Mouse (Mus musculus) left cerebral cortex, postnatal 4 days (tissue): ENCODE measurements around the gene Mat2a. TPM values are rescaled to one million over a fixed set of nuclear protein-coding genes. Genes with fewer than 3 reads are reported as not detected.
"Not testable (repeated sequence)": the region's sequence is repeated elsewhere in the genome, so short reads cannot be mapped to it uniquely, and the experiment has no call there.

Experiments used
- DNase-seq: peaks from one replicate; pipeline ENCODE4 v3.0.0-alpha.2; 2022
- intact Hi-C: fragments of 180-260 bp; cut with DNase I; formaldehyde crosslinking; loops from one replicate; pipeline ENCODE4 v1.15.1; 2025
- total RNA-seq, 2 experiments: library from RNA; stranded (reverse); gene quantifications; 2 replicates each; pipeline ENCODE4 v1.2.3; 2021

The Mat2a gene
- total RNA-seq = 100 to 1,000 TPM; 184 to 193 TPM

- intact Hi-C loops = loop anchor here (5.0 kb wide), 1 partner anchor 78 kb away; no protein-coding TSS in a partner anchor
- DNase-seq = peak; percentile 96
Measured at GRCm38 (mm10) chr6:72439355-72440185, at the start of gene Mat2a. Mat2a (minus strand) TSS chr6:72439558.

- intact Hi-C loops = no loop called here
Measured at GRCm38 (mm10) chr6:72488850-72489249, 49.5 kb upstream of the Mat2a start.

GRCm38 (mm10) chr6:72487282-72487681 lies 47.9 kb upstream of the Mat2a start:
- DNase-seq = no peak

More at GRCm38 (mm10) chr6:72488850-72489249, 49.5 kb upstream of the Mat2a start:
- no peak for DNase-seq

GRCm38 (mm10) chr6:72486307-72486706 lies 46.9 kb upstream of the Mat2a start:
- intact Hi-C loops = no loop called here
- no peak for DNase-seq

More at GRCm38 (mm10) chr6:72487282-72487681, 47.9 kb upstream of the Mat2a start:
- intact Hi-C loops = no loop called here

GRCm38 (mm10) chr6:72484887-72485286 lies 45.5 kb upstream of the Mat2a start:
- intact Hi-C loops = no loop called here
- DNase-seq = no peak

GRCm38 (mm10) chr6:72482156-72482555 lies 42.8 kb upstream of the Mat2a start:
- intact Hi-C loops = no loop called here
- DNase-seq = no peak

GRCm38 (mm10) chr6:72480422-72480702 lies 41.0 kb upstream of the Mat2a start:
- intact Hi-C loops = no loop called here
- DNase-seq = no peak

- intact Hi-C loops = no loop called here
Measured at GRCm38 (mm10) chr6:72479645-72480421, 40.5 kb upstream of the Mat2a start.

GRCm38 (mm10) chr6:72478691-72479090 lies 39.3 kb upstream of the Mat2a start:
- DNase-seq, intact Hi-C loops: not testable (repeated sequence)

More at GRCm38 (mm10) chr6:72479645-72480421, 40.5 kb upstream of the Mat2a start:
- no peak for DNase-seq

GRCm38 (mm10) chr6:72477621-72478020 lies 38.3 kb upstream of the Mat2a start:
- intact Hi-C loops = no loop called here

GRCm38 (mm10) chr6:72476836-72477235 lies 37.5 kb upstream of the Mat2a start:
- intact Hi-C loops = no loop called here

More at GRCm38 (mm10) chr6:72477621-72478020, 38.3 kb upstream of the Mat2a start:
- no peak for DNase-seq

GRCm38 (mm10) chr6:72475221-72475985 lies 36.0 kb upstream of the Mat2a start:
- no peak for DNase-seq
- intact Hi-C loops = no loop called here

More at GRCm38 (mm10) chr6:72476836-72477235, 37.5 kb upstream of the Mat2a start:
- no peak for DNase-seq

- DNase-seq = no peak
- intact Hi-C loops = no loop called here
Measured at GRCm38 (mm10) chr6:72473264-72474041, 34.1 kb upstream of the Mat2a start.

- intact Hi-C loops = no loop called here
Measured at GRCm38 (mm10) chr6:72466171-72466570, 26.8 kb upstream of the Mat2a start.

GRCm38 (mm10) chr6:72465361-72466157 lies 26.2 kb upstream of the Mat2a start:
- DNase-seq = no peak

More at GRCm38 (mm10) chr6:72466171-72466570, 26.8 kb upstream of the Mat2a start:
- DNase-seq = no peak

GRCm38 (mm10) chr6:72462550-72463257 lies 23.3 kb upstream of the Mat2a start:
- intact Hi-C loops, DNase-seq: not testable (repeated sequence)

More at GRCm38 (mm10) chr6:72465361-72466157, 26.2 kb upstream of the Mat2a start:
- intact Hi-C loops = no loop called here

- no peak for DNase-seq
- intact Hi-C loops = no loop called here
Measured at GRCm38 (mm10) chr6:72460036-72460801, 20.9 kb upstream of the Mat2a start.

- DNase-seq = no peak
- intact Hi-C loops = no loop called here
Measured at GRCm38 (mm10) chr6:72458921-72459320, 19.6 kb upstream of the Mat2a start.
